Mouse (Mus musculus): ENCODE results near the gene Nek7.

DNA sequence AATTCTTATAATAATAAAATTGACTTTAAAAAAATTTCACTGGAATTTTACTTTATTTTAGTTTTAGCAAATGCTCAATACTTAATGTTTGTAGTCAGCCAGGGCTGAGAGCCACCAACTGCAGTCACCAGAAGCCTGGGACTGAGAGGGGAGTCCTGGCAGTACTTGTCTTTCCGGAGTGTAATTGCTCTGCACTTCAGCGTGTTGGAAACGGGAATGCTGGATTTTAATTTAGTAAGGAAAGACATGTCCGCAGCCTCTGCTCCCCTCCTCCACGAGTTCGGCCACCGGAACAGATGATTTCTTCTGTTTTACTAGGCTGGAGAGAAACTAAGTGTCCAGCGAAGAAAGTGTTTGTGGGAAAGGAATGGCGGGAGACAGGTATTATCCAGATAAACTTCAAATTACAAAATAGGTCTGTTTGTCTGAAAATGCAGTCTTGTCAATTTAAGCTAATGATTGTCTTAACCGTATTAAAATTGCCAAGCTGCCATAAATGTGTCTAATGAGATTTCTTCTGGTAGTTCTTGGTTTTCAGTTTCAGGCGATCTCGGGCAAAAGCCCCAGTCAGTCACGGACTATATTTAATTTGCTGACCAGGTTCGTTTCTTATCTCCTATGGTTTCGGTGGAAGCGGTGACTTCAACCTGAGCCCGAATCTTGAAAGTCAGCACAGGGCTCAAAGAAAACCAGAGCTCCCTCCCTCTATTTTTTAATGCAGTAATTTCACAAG, 2.5 kb downstream of the Nek7 start:
- TF ChIP-seq POLR2A (IDR thresholded peaks at IDR 0.05; ENCODE audit: borderline replicate concordance, insufficient read depth, low read length) (no peak), CTCF (IDR thresholded peaks at IDR 0.05; ENCODE audit: borderline replicate concordance, insufficient read depth, low read depth, low read length) (no peak)
